Mouse (Mus musculus): ENCODE results near the gene Rb1. TPM values are rescaled to one million over a fixed set of nuclear protein-coding genes. Genes with fewer than 3 reads are reported as not detected.

The Rb1 gene
- polyA plus RNA-seq, 1 experiment from 2014 or later: 26.2 TPM

- H3K4me2 ChIP-seq (ENCODE audit: low read depth, low read length): peak overlapping the region; percentile 79
- WGBS: under 1% methylated on average over 11 of the region's 11 CpGs
- peak; percentile 61 for ATAC-seq (replicated peaks; ENCODE audit: insufficient number of reproducible peaks, low FRiP score, low TSS enrichment, low read depth)
- peak overlapping the region; percentile 98 for H3K9ac ChIP-seq (replicated peaks; ENCODE audit: low read length)
- peak overlapping the region; percentile 99 for H3K27ac ChIP-seq (replicated peaks; ENCODE audit: low read depth, low read length)
- peak; percentile 63 for DNase-seq (ENCODE audit: low spot score)
- no peaks in the 10 kb centered on the region for H3K9me3 ChIP-seq (replicated peaks; ENCODE audit: control insufficient read depth, low read length)
- H3K4me3 ChIP-seq (ENCODE audit: low read depth, low read length): peak overlapping the region; percentile 77
- no peaks in the 10 kb centered on the region for H3K27me3 ChIP-seq (ENCODE audit: control insufficient read depth, insufficient read depth, low read length)
- no peaks in the 10 kb centered on the region; the same call in 1 of the 2 replicates for H3K4me1 ChIP-seq (ENCODE audit: control insufficient read depth, insufficient read depth, low read length)
- H3K36me3 ChIP-seq (replicated peaks; ENCODE audit: control insufficient read depth, insufficient read depth, low read depth, low read length): no peaks in the 10 kb centered on the region
These were observed 183.2 kb downstream of the Rb1 start for GRCm38 (mm10) chr14:73142421-73142895.

GRCm38 (mm10) chr14:73141800-73142199 lies 183.8 kb downstream of the Rb1 start:
- H3K9me3 ChIP-seq (replicated peaks; ENCODE audit: control insufficient read depth, low read length): no peaks in the 10 kb centered on the region
- H3K4me2 ChIP-seq (ENCODE audit: low read depth, low read length): no peak overlapping the region
- no peak for DNase-seq (ENCODE audit: low spot score)
- ATAC-seq (replicated peaks; ENCODE audit: insufficient number of reproducible peaks, low FRiP score, low TSS enrichment, low read depth): no peak
- no peak overlapping the region for H3K4me3 ChIP-seq (ENCODE audit: low read depth, low read length)
- no peak overlapping the region for H3K9ac ChIP-seq (replicated peaks; ENCODE audit: low read length)
- no peaks in the 10 kb centered on the region for H3K27me3 ChIP-seq (ENCODE audit: control insufficient read depth, insufficient read depth, low read length)
- no peaks in the 10 kb centered on the region; the same call in 1 of the 2 replicates for H3K4me1 ChIP-seq (ENCODE audit: control insufficient read depth, insufficient read depth, low read length)
- 67% methylated on average over 3 of the region's 3 CpGs for WGBS
- H3K36me3 ChIP-seq (replicated peaks; ENCODE audit: control insufficient read depth, insufficient read depth, low read depth, low read length): no peaks in the 10 kb centered on the region
- no peak overlapping the region for H3K27ac ChIP-seq (replicated peaks; ENCODE audit: low read depth, low read length)

DNA sequence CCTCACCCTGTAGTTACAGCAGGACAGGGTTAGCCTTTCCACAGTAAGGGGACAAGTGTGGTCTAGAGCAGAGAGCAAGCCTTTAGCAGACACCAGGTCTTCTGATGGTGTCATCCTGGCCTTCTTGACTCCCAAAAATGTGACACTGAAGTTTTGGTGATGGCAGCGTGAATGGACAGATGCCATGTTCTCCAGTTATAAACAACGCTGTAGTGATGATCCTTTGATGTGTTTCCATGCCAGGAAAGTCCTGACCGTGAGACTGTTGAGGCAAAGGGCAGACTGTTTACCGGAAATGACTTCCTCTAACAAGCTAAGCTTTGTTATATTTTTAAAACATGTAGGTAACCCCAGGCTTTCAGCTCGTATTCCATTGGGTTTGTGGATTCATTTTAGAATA lies 185.8 kb downstream of the Rb1 start:
- H3K9ac ChIP-seq (replicated peaks; ENCODE audit: low read length): no peak overlapping the region
- H3K27me3 ChIP-seq (ENCODE audit: control insufficient read depth, insufficient read depth, low read length): no peaks in the 10 kb centered on the region
- H3K9me3 ChIP-seq (replicated peaks; ENCODE audit: control insufficient read depth, low read length): no peaks in the 10 kb centered on the region
- H3K27ac ChIP-seq (replicated peaks; ENCODE audit: low read depth, low read length): no peak overlapping the region
- no peak for DNase-seq (ENCODE audit: low spot score)
- H3K36me3 ChIP-seq (replicated peaks; ENCODE audit: control insufficient read depth, insufficient read depth, low read depth, low read length): no peaks in the 10 kb centered on the region
- 44% methylated on average over 5 of the region's 5 CpGs for WGBS
- no peak overlapping the region for H3K4me3 ChIP-seq (ENCODE audit: low read depth, low read length)
- no peak overlapping the region for H3K4me2 ChIP-seq (ENCODE audit: low read depth, low read length)
- no peak for ATAC-seq (replicated peaks; ENCODE audit: insufficient number of reproducible peaks, low FRiP score, low TSS enrichment, low read depth)
- no peaks in the 10 kb centered on the region; the same call in 1 of the 2 replicates for H3K4me1 ChIP-seq (ENCODE audit: control insufficient read depth, insufficient read depth, low read length)

DNA sequence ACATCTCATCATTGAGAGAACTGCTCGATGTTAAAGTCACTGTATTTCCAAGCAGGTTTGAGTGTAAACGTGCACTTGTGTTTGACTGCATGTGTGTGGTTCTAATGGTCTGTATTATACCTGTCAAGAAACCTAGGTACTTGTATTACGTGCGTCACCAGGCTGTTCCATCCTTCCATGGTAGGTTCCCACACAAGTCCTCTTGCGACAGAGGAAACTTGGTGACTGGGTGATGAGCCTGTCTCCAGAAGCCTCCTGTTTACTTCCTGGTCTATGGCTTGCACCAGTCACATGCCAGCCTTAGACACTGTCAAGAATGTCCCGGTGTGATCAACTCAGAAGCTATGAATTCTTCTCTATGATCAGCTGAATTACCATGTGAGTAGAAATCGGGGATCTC lies 187.1 kb downstream of the Rb1 start:
- H3K36me3 ChIP-seq (replicated peaks; ENCODE audit: control insufficient read depth, insufficient read depth, low read depth, low read length): no peaks in the 10 kb centered on the region
- no peak overlapping the region for H3K9ac ChIP-seq (replicated peaks; ENCODE audit: low read length)
- no peak overlapping the region for H3K27ac ChIP-seq (replicated peaks; ENCODE audit: low read depth, low read length)
- H3K4me1 ChIP-seq (ENCODE audit: control insufficient read depth, insufficient read depth, low read length): no peaks in the 10 kb centered on the region; the same call in 1 of the 2 replicates
- no peaks in the 10 kb centered on the region for H3K9me3 ChIP-seq (replicated peaks; ENCODE audit: control insufficient read depth, low read length)
- H3K4me2 ChIP-seq (ENCODE audit: low read depth, low read length): no peak overlapping the region
- ATAC-seq (replicated peaks; ENCODE audit: insufficient number of reproducible peaks, low FRiP score, low TSS enrichment, low read depth) (no peak), DNase-seq (ENCODE audit: low spot score) (no peak)
- 94% methylated on average over 7 of the region's 7 CpGs for WGBS
- no peak overlapping the region for H3K4me3 ChIP-seq (ENCODE audit: low read depth, low read length)
- H3K27me3 ChIP-seq (ENCODE audit: control insufficient read depth, insufficient read depth, low read length): no peaks in the 10 kb centered on the region

DNA sequence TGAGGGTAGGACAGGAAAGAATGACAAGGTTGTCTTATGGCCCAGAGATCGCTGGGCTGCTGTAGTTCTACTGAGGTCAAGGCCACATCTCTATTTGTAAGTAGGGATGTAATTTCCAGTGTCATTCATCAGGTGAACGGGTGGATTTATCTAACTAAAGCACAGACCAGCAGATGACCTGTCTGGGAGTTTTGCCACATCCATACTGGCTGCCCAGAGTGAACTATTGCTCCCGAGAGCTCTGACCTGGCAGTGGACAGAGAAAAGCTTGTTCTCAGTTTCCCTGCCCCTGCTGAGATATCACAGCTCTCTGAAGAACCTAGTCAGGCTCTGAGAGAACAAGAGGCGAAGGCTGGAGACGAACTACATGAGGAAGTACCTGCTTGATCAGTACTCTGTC lies 188.4 kb downstream of the Rb1 start:
- no peaks in the 10 kb centered on the region for H3K36me3 ChIP-seq (replicated peaks; ENCODE audit: control insufficient read depth, insufficient read depth, low read depth, low read length)
- H3K4me2 ChIP-seq (ENCODE audit: low read depth, low read length): no peak overlapping the region
- no peaks in the 10 kb centered on the region; the same call in 1 of the 2 replicates for H3K4me1 ChIP-seq (ENCODE audit: control insufficient read depth, insufficient read depth, low read length)
- H3K9ac ChIP-seq (replicated peaks; ENCODE audit: low read length): no peak overlapping the region
- ATAC-seq (replicated peaks; ENCODE audit: insufficient number of reproducible peaks, low FRiP score, low TSS enrichment, low read depth) (no peak), DNase-seq (ENCODE audit: low spot score) (no peak)
- H3K4me3 ChIP-seq (ENCODE audit: low read depth, low read length): no peak overlapping the region
- H3K9me3 ChIP-seq (replicated peaks; ENCODE audit: control insufficient read depth, low read length): no peaks in the 10 kb centered on the region
- H3K27ac ChIP-seq (replicated peaks; ENCODE audit: low read depth, low read length): no peak overlapping the region
- H3K27me3 ChIP-seq (ENCODE audit: control insufficient read depth, insufficient read depth, low read length): no peaks in the 10 kb centered on the region
- 64% methylated on average over 5 of the region's 5 CpGs for WGBS

MicroRNAs encoded within 50 kb of the gene (microRNA counts, 519-probe panel; counts per million panel counts)
- not detected for microRNA mmu-miR-687

Small RNA genes within 50 kb of the gene (microRNA-seq; reads per million reads assigned to microRNA genes)
- gene Mir687 (ENCODE audit: borderline number of aligned reads): not detected

Other genes with a start within 250 kb of the Rb1 start
- gene Rcbtb2, start 202.8 kb downstream of the Rb1 start, polyA plus RNA-seq (2014; fragmentation: Nextera tagmentation; extraction: Ambion mirVana): 203 and 209 TPM in 2 replicates
- gene Lpar6, start 87.9 kb downstream of the Rb1 start, polyA plus RNA-seq (2014; fragmentation: Nextera tagmentation; extraction: Ambion mirVana): 19.0 and 22.4 TPM in 2 replicates
- gene Itm2b, start 59.5 kb upstream of the Rb1 start, polyA plus RNA-seq (2014; fragmentation: Nextera tagmentation; extraction: Ambion mirVana): 378 and 386 TPM in 2 replicates
- 107 and 113 TPM in 2 replicates for gene Med4, start 184.2 kb upstream of the Rb1 start, polyA plus RNA-seq (2014; fragmentation: Nextera tagmentation; extraction: Ambion mirVana)
- gene Sucla2, start 199.5 kb upstream of the Rb1 start, polyA plus RNA-seq (2014; fragmentation: Nextera tagmentation; extraction: Ambion mirVana): 126 and 134 TPM in 2 replicates
- 9.8 and 10.0 TPM in 2 replicates for gene Nudt15, start 222.4 kb upstream of the Rb1 start, polyA plus RNA-seq (2014; fragmentation: Nextera tagmentation; extraction: Ambion mirVana)

Measured in embryonic facial prominence, embryonic 11.5 days (tissue).